In the genomic region with DNA sequence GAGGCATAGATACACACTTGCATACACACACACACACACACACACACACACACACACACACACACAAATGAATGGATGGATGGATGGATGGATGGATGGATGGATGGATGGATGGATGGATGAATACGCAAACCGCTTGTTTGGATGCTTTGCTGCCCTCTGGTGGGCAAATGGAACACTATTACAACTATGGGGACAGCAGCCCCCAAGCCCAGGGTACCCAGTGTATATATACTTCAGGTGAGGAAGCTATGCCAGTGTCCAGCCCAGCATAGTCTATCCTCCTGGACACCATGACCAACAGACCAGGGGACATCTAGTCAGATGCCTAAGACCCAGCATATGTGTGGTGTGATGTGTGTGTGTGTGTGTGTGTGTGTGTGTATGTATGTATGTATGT, we compare ENCODE assay signal across 8 mouse cellular contexts. TPM values are rescaled to one million over a fixed set of nuclear protein-coding genes. Genes with fewer than 3 reads are reported as not detected.
DNase-seq lines count a peak whose midpoint lies in the region; ATAC-seq and TF ChIP-seq lines count a peak whose summit lies in the region.

No protein-coding gene starts in this region.

- no peaks in the 10 kb centered on the region for H3K4me1 ChIP-seq in heart, embryonic 12.5 days (replicated peaks)
- no peaks in the 10 kb centered on the region for H3K4me1 ChIP-seq in embryonic fibroblast, embryonic 13.5 days (ENCODE audit: control insufficient read depth, insufficient read depth, low read length)
- H3K4me1 ChIP-seq in midbrain, embryonic 11.5 days (ENCODE audit: control insufficient read depth, insufficient read depth, low read length) = no peaks in the 10 kb centered on the region

- H3K36me3 ChIP-seq in heart, embryonic 12.5 days = no peaks in the 10 kb centered on the region
- H3K36me3 ChIP-seq in C2C12 (ENCODE audit: control insufficient read depth, insufficient read depth) = no peaks in the 10 kb centered on the region
- no peaks in the 10 kb centered on the region for H3K36me3 ChIP-seq in midbrain, embryonic 11.5 days (ENCODE audit: control insufficient read depth, insufficient read depth, low read length)

- no peak overlapping the region for H3K4me3 ChIP-seq in heart, embryonic 12.5 days
- H3K4me3 ChIP-seq in C2C12 (ENCODE audit: insufficient read depth, poor library complexity, severe bottlenecking) = no peak overlapping the region
- no peak overlapping the region for H3K4me3 ChIP-seq in embryonic fibroblast, embryonic 13.5 days (ENCODE audit: insufficient read depth, low read length)
- no peak overlapping the region for H3K4me3 ChIP-seq in midbrain, embryonic 11.5 days (ENCODE audit: low read depth, low read length)

- intact Hi-C loops in heart, postnatal 14 days (cut with DNase I) = loop anchor here (1.0 to 5.0 kb wide), 2 partner anchors 96 to 159 kb away; no protein-coding TSS in a partner anchor

- no peaks in the 10 kb centered on the region for H3K79me2 ChIP-seq in C2C12 (ENCODE audit: control insufficient read depth, insufficient read depth)

- H3K9me3 ChIP-seq in heart, embryonic 12.5 days (replicated peaks) = no peaks in the 10 kb centered on the region
- no peaks in the 10 kb centered on the region for H3K9me3 ChIP-seq in midbrain, embryonic 11.5 days (ENCODE audit: control insufficient read depth, low read length)

- TF ChIP-seq POLR2A in embryonic fibroblast, embryonic 13.5 days (IDR thresholded peaks at IDR 0.05; ENCODE audit: low read depth, low read length) = no peak

- ATAC-seq in heart, embryonic 12.5 days (ENCODE audit: insufficient number of reproducible peaks, low FRiP score) = no peak
- peak; percentile 57; the same call in 1 of the 2 replicates for ATAC-seq in midbrain, embryonic 11.5 days (ENCODE audit: low FRiP score)

- peak; percentile 27 for TF ChIP-seq CTCF in C2C12 (IDR thresholded peaks at IDR 0.05; ENCODE audit: control insufficient read depth, insufficient read depth, insufficient read length)
- peak; percentile 29; the same call in 1 of the 2 replicates for TF ChIP-seq CTCF in embryonic fibroblast, embryonic 13.5 days (IDR thresholded peaks at IDR 0.05; ENCODE audit: borderline replicate concordance, insufficient read depth, low read length)

- WGBS in heart, embryonic 12.5 days = 28% methylated on average over 2 of the region's 2 CpGs
- 18% methylated on average over 2 of the region's 2 CpGs for WGBS in midbrain, embryonic 11.5 days

- no peak overlapping the region for H3K9ac ChIP-seq in heart, embryonic 12.5 days
- no peak overlapping the region for H3K9ac ChIP-seq in midbrain, embryonic 11.5 days (ENCODE audit: low read length)

- peak; percentile 63 to 78 for DNase-seq in heart, postnatal 14 days
- DNase-seq in adrenal gland, postnatal 25 days = peak; percentile 54
- peak; percentile 71 for DNase-seq in kidney, postnatal 14 days
- DNase-seq in midbrain, embryonic 11.5 days (ENCODE audit: low spot score, missing footprints) = peak; percentile 92
- no peak for DNase-seq in ovary, postnatal 14 days (ENCODE audit: low spot score)

- no peak overlapping the region for H3ac ChIP-seq in C2C12 (ENCODE audit: control insufficient read depth, insufficient read length, low read depth)

- no peak overlapping the region for H3K27ac ChIP-seq in heart, embryonic 12.5 days (ENCODE audit: poor library complexity, severe bottlenecking)
- no peak overlapping the region for H3K27ac ChIP-seq in embryonic fibroblast, embryonic 13.5 days (ENCODE audit: insufficient read depth, low read length)
- H3K27ac ChIP-seq in midbrain, embryonic 11.5 days (ENCODE audit: low read depth, low read length) = no peak overlapping the region

- H3K27me3 ChIP-seq in heart, embryonic 12.5 days (replicated peaks) = peaks cover 15% of the 10 kb centered on the region
- H3K27me3 ChIP-seq in C2C12 (ENCODE audit: control insufficient read depth, insufficient read depth, insufficient read length) = peaks cover 42% of the 10 kb centered on the region
- no peaks in the 10 kb centered on the region for H3K27me3 ChIP-seq in midbrain, embryonic 11.5 days (ENCODE audit: control insufficient read depth, insufficient read depth, low read length)

- no peak overlapping the region for H3K4me2 ChIP-seq in heart, embryonic 12.5 days
- H3K4me2 ChIP-seq in midbrain, embryonic 11.5 days = no peak overlapping the region

- H3K79me3 ChIP-seq in C2C12 (ENCODE audit: low read depth) = no peaks in the 10 kb centered on the region

TF ChIP-seq in C2C12, 6 proteins besides CTCF, POLR2A, EP300 and RAD21:
- TF ChIP-seq CEBPB (IDR thresholded peaks at IDR 0.05; ENCODE audit: low read depth) = no peak
- TF ChIP-seq USF1 (IDR thresholded peaks at IDR 0.05; ENCODE audit: low read depth) = no peak
- no peak for TF ChIP-seq MYOD1 (IDR thresholded peaks at IDR 0.05; ENCODE audit: control insufficient read depth, insufficient read length, low read depth)
- no peak for TF ChIP-seq MYOG (IDR thresholded peaks at IDR 0.05; ENCODE audit: control insufficient read depth, extremely low read depth, insufficient read length)
- no peak for TF ChIP-seq FOSL1 (IDR thresholded peaks at IDR 0.05; ENCODE audit: insufficient read depth, low read length, poor library complexity, severe bottlenecking)
- no peak for TF ChIP-seq MAX (IDR thresholded peaks at IDR 0.05)

RNA-seq across cellular contexts. Expression of a gene that starts 17.4 kb away (rescaled TPM):
- total RNA-seq in heart, postnatal 14 days (2021) = 10 to 100 TPM; 19.4 to 20.5 TPM
- polyA plus RNA-seq in heart, embryonic 12.5 days (2016; fragmentation: Nextera tagmentation; extraction: Ambion mirVana) = 5.6 and 5.8 TPM in 2 replicates
- polyA plus RNA-seq in C2C12 (2012; fragmentation: generic; extraction: Trizol) = 2.7 TPM
- 63.1 and 63.6 TPM in 2 replicates for total RNA-seq in adrenal gland, postnatal 25 days (2021)
- 2.7 and 6.3 TPM in 2 replicates for polyA plus RNA-seq in embryonic fibroblast, embryonic 13.5 days (2011; ENCODE audit: insufficient read length, low read depth, missing spikeins)
- 0.90 and 1.8 TPM in 2 replicates for polyA plus RNA-seq in midbrain, embryonic 11.5 days (2014; fragmentation: Nextera tagmentation; extraction: Ambion mirVana)
